Comparison of ENCODE assay signal across 20 mouse cellular contexts in the genomic region with DNA sequence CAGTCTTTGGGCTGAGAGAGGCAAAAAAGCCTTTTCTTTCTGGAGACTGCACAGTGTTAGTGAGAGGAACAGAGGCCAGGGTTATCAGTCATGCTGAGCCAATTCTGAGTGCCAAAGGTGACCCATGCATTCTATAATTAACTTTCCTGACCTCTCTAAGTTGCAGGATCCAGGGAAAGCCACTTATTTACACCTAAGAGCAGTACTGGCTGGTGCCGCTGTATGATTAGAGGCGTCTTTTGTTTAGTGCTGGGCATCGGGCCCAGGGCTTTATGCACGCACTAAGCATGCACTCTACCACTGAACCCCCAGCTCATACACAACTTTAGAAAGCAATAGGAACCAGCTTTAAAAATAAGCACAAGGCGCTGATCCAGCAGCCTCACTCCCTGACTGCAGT. TPM values are rescaled to one million over a fixed set of nuclear protein-coding genes. Genes with fewer than 3 reads are reported as not detected.
DNase-seq lines count a peak whose midpoint lies in the region; ATAC-seq lines count a peak whose summit lies in the region.
"Had no signal": no experiment of that assay in that cellular context is flagged by ENCODE, and none has a peak within 500 bp of the region (broad histone marks: within the 10 kb centered on the region; RNA-seq: fewer than 3 reads in every experiment).

No protein-coding gene starts in this region.

- no peak overlapping the region for H3K4me2 ChIP-seq in forebrain, embryonic 16.5 days (ENCODE audit: low read length)
- H3K4me2 ChIP-seq: liver, embryonic 13.5 days; midbrain, embryonic 15.5 days had no signal

- H3K27ac ChIP-seq in forebrain, embryonic 16.5 days (ENCODE audit: low read length) = no peak overlapping the region
- H3K27ac ChIP-seq: kidney, postnatal 0 days; liver, embryonic 13.5 days; midbrain, embryonic 15.5 days had no signal

- 27% methylated on average over 5 of the region's 5 CpGs for WGBS in forebrain, embryonic 16.5 days

- intact Hi-C loops in heart, postnatal 25 days (cut with DNase I) = loop anchor here (10.0 kb wide), 1 partner anchor 402 kb away; no protein-coding TSS in a partner anchor

- peak; percentile 5 for DNase-seq in adrenal gland, postnatal 10 days
- no peak for DNase-seq in adrenal gland, adult 8-10 months
- peak; percentile 29 to 50 for DNase-seq in heart, adult 18-20 months
- DNase-seq in heart, postnatal 25 days (ENCODE audit: low spot score) = no peak
- DNase-seq in kidney, adult 9 months = peak; percentile 19
- no peak for DNase-seq in kidney, adult 8-10 months
- DNase-seq in c-Kit-positive CD71-positive TER-119-positive erythroid progenitor cells, embryonic 14.5 days (ENCODE audit: low spot score) = no peak
- DNase-seq: cerebellum, adult 18-20 months; layer of hippocampus, adult 9-11 months; liver, embryonic 13.5 days; lung, postnatal 36 days; thymus, postnatal 4 days had no signal

- H3K9me3 ChIP-seq in forebrain, embryonic 16.5 days (ENCODE audit: control insufficient read depth, low read length) = no peaks in the 10 kb centered on the region
- H3K9me3 ChIP-seq: liver, embryonic 13.5 days; midbrain, embryonic 15.5 days had no signal

- no peak overlapping the region for H3K4me3 ChIP-seq in forebrain, embryonic 16.5 days (replicated peaks; ENCODE audit: low read length)
- H3K4me3 ChIP-seq: liver, embryonic 13.5 days; midbrain, embryonic 15.5 days had no signal

- peaks cover 12% of the 10 kb centered on the region; the same call in 1 of the 2 replicates for H3K36me3 ChIP-seq in forebrain, embryonic 16.5 days (ENCODE audit: control insufficient read depth, insufficient read depth)

- H3K27me3 ChIP-seq in forebrain, embryonic 16.5 days (replicated peaks; ENCODE audit: control insufficient read depth, insufficient read depth, low read length) = no peaks in the 10 kb centered on the region
- H3K27me3 ChIP-seq: CH12.LX; liver, embryonic 13.5 days; midbrain, embryonic 15.5 days had no signal

- H3K4me1 ChIP-seq in forebrain, embryonic 16.5 days (replicated peaks; ENCODE audit: control insufficient read depth, insufficient read depth, low read length) = 0 out of 2 replicates have a peak, but pooled peaks cover 3% of the 10 kb centered on the region
- H3K4me1 ChIP-seq: liver, embryonic 13.5 days; midbrain, embryonic 15.5 days had no signal

- ATAC-seq in forebrain, embryonic 16.5 days = peak; percentile 94
- ATAC-seq: activated CD4-positive, CD25-positive, alpha-beta regulatory T cell, adult 4 months; midbrain, embryonic 15.5 days had no signal

- no peak overlapping the region for H3K9ac ChIP-seq in forebrain, embryonic 16.5 days (replicated peaks; ENCODE audit: low read depth, low read length)
- H3K9ac ChIP-seq: liver, embryonic 13.5 days; midbrain, embryonic 15.5 days had no signal

RNA-seq across cellular contexts. Expression of a gene that starts 18.2 kb away (rescaled TPM):
- 10 to 100 TPM; 18.1 TPM for total RNA-seq in adrenal gland, postnatal 10 days (2021)
- total RNA-seq in adrenal gland, adult 8-10 months (2022) = 10 to 100 TPM; 12.7 to 21.8 (median 15.5) TPM
- total RNA-seq in heart, adult 18-20 months (2021) = 10 to 100 TPM; 33.8 to 36.0 TPM
- 10 to 100 TPM; 22.4 to 26.3 TPM for total RNA-seq in heart, postnatal 25 days (2021)
- polyA plus RNA-seq in forebrain, embryonic 16.5 days (2015; fragmentation: Nextera tagmentation; extraction: Ambion mirVana) = 31.7 and 39.8 TPM in 2 replicates

RNA-seq across cellular contexts. Expression of a gene that starts 29.5 kb away (rescaled TPM):
- total RNA-seq in adrenal gland, postnatal 10 days (2021) = 1 to 10 TPM in 1 of 2 experiments, not detected in 1; 3.9 TPM
- under 1 TPM in 1 of 4 experiments, not detected in 3; 0.73 TPM for total RNA-seq in adrenal gland, adult 8-10 months (2022)
- total RNA-seq in heart, adult 18-20 months (2021) = 10 to 100 TPM in 1 of 2 experiments, not detected in 1; 80.4 TPM
- total RNA-seq in heart, postnatal 25 days (2021) = 1 to 10 TPM in 1 of 2 experiments, not detected in 1; 3.6 TPM
- not detected in 2 replicates for polyA plus RNA-seq in forebrain, embryonic 16.5 days (2015; fragmentation: Nextera tagmentation; extraction: Ambion mirVana)
- total RNA-seq: CH12.LX; gastrocnemius, adult 8-10 months; left cerebral cortex, postnatal 14 days had no signal
- polyA plus RNA-seq: activated CD4-positive, CD25-positive, alpha-beta regulatory T cell, adult 4 months; kidney, postnatal 0 days; liver, embryonic 13.5 days; midbrain, embryonic 15.5 days; neural tube, embryonic 14.5 days had no signal

Comparison
In these comparisons a context has a peak if more than half of its experiments do, and no peak if none do; other contexts are left out.
1. DNase-seq: peak in adrenal gland, postnatal 10 days (single experiment), heart, adult 18-20 months (2 of 2) and kidney, adult 9 months (single experiment); none in adrenal gland, adult 8-10 months (single experiment), heart, postnatal 25 days (single experiment), kidney, adult 8-10 months (0 of 2) and c-Kit-positive CD71-positive TER-119-positive erythroid progenitor cells, embryonic 14.5 days (single experiment).